Mouse (Mus musculus): ENCODE results near the gene Olfr545.

DNA sequence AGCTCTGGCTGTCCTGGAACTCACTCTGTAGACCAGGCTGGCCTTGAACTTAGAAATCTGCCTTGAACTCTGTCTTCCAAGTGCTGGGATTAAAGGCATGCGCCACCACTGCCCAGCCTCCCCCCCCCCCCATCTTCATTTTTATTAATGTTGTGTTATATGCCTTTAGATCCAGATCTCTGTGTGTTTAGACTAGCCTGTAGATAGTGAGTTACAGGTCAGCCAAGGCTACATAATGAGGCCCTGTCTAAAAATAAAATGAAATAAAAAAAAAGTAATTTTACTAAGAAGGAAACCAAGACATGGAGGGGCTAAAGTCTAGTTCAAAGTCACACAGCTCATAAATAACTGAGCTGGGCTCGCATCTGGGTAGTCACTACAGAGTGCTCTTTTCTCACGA lies 20.4 kb downstream of the Olfr545 start:
- TF ChIP-seq POLR2A (IDR thresholded peaks at IDR 0.05; ENCODE audit: insufficient read length, low read depth) (no peak), MYOD1 (IDR thresholded peaks at IDR 0.05; ENCODE audit: control insufficient read depth in 1 of 3, insufficient read length in 2 of 3, low read depth in 2 of 3) (no peak), MAX (IDR thresholded peaks at IDR 0.05; ENCODE audit: low read depth) (no peak)
